Mouse (Mus musculus) intestine, embryonic 14.5 days (tissue): Measurements from ENCODE around the gene Pygb. TPM values are rescaled to one million over a fixed set of nuclear protein-coding genes. Genes with fewer than 3 reads are reported as not detected.

Experiments used
- ATAC-seq: fragments of 200-750 bp; cut with Nextera tagmentation; replicated peaks from 2 replicates; pipeline ENCODE4 v1.8.0; 2017; ENCODE audit warnings: low read depth, moderate number of reproducible peaks, moderate TSS enrichment, moderate library complexity; ENCODE audit not compliant: low FRiP score, low TSS enrichment
- DNase-seq: peaks from one replicate; pipeline ENCODE4 v3.0.0-alpha.2; 2018; ENCODE audit warnings: low spot score
- H3K27ac ChIP-seq: fragments of 300-500 bp; sonication (generic); 2 replicates; pipeline ENCODE4 v1.5.1; 2014; ENCODE audit warnings: low read depth, mild to moderate bottlenecking, control low read depth
- H3K27me3 ChIP-seq: fragments of 300-500 bp; sonication (generic); replicated peaks from 2 replicates; pipeline ENCODE4 v1.6.1; 2014; ENCODE audit warnings: low read length, control low read depth; ENCODE audit not compliant: control insufficient read depth, insufficient read depth
- H3K36me3 ChIP-seq: fragments of 300-500 bp; sonication (generic); 2 replicates; pipeline ENCODE4 v1.6.1; 2014; ENCODE audit warnings: low read length, control low read depth; ENCODE audit not compliant: control insufficient read depth, insufficient read depth
- H3K4me1 ChIP-seq: fragments of 300-500 bp; sonication (generic); replicated peaks from 2 replicates; pipeline ENCODE4 v1.6.1; 2014; ENCODE audit warnings: low read length, control low read depth, mixed read lengths; ENCODE audit not compliant: control insufficient read depth, insufficient read depth
- H3K4me2 ChIP-seq: fragments of 300-500 bp; sonication (generic); 2 replicates; pipeline ENCODE4 v1.6.1; 2014; ENCODE audit warnings: low read length
- H3K4me3 ChIP-seq: fragments of 300-500 bp; sonication (generic); 2 replicates; pipeline ENCODE4 v1.5.1; 2014; ENCODE audit warnings: low read depth, low read length, control low read depth, mixed read lengths
- H3K9ac ChIP-seq: fragments of 300-500 bp; sonication (generic); 2 replicates; pipeline ENCODE4 v1.6.1; 2014; ENCODE audit warnings: mild to moderate bottlenecking, low read length
- H3K9me3 ChIP-seq: fragments of 300-500 bp; sonication (generic); 2 replicates; pipeline ENCODE4 v1.6.1; 2016; ENCODE audit warnings: low read length, control low read depth; ENCODE audit not compliant: control insufficient read depth
- WGBS: fragments of 180-500 bp; shearing (Covaris S2); extraction: QIAGEN DNeasy Blood & Tissue Kit; methylation state at CpG from one replicate; pipeline ENCODE4 v1.1.7; 2014; 5-methylcytosine and 5-hydroxymethylcytosine counted together
- polyA plus RNA-seq: library from polyadenylated mRNA; unstranded; fragments of >200 nt; fragmentation: Nextera tagmentation; extraction: Ambion mirVana; gene quantifications from 2 replicates; pipeline ENCODE4 v1.2.1, GENCODE M21; 2014

The Pygb gene
- polyA plus RNA-seq, 1 experiment from 2014 or later = 69.5 TPM

DNA sequence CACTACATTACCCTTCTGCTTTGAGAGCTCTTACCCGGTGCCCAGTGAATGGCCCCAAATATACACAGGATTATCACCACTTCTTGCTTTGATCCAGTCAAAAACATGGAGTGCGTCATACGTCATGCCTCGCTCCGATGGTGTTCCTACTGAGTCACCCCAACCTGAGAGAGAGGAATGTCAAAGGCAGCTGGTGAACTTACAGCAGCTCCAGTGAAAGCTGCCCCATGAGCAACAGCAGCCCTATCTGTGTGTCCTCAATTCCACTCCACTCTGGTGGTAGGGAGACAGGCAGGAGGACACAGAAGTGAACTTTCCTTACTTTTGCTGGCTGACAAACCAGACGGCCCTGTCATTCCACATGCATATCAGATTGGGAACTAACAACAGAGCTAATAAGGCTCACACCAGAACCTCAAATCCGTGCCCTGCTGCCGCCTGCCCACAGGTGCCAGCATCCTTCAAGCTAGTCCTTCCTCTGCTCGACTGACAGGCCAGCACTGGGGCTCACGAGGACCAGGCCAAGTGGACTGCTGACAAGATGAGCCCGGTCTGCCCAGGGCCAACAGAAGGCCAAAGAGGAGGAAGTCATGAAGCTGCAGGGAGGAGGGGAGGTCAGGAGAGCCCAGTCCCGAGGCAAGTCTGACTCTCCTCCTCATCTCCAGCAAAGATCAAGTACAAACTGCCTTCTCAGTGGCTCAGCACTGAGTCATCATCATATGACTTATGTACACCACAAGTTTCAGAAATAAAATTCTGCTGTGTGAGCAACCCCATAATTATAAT, 53.3 kb downstream of the Pygb start:
- no peak overlapping the region for H3K9ac ChIP-seq
- H3K9me3 ChIP-seq = no peaks in the 10 kb centered on the region
- no peak overlapping the region for H3K4me2 ChIP-seq
- H3K4me1 ChIP-seq = no peaks in the 10 kb centered on the region
- 75% methylated on average over 12 of the region's 12 CpGs for WGBS
- no peaks in the 10 kb centered on the region for H3K27me3 ChIP-seq
- DNase-seq (no peak), ATAC-seq (no peak)
- no peak overlapping the region for H3K4me3 ChIP-seq
- no peak overlapping the region for H3K27ac ChIP-seq
- H3K36me3 ChIP-seq = peaks cover 34% of the 10 kb centered on the region

DNA sequence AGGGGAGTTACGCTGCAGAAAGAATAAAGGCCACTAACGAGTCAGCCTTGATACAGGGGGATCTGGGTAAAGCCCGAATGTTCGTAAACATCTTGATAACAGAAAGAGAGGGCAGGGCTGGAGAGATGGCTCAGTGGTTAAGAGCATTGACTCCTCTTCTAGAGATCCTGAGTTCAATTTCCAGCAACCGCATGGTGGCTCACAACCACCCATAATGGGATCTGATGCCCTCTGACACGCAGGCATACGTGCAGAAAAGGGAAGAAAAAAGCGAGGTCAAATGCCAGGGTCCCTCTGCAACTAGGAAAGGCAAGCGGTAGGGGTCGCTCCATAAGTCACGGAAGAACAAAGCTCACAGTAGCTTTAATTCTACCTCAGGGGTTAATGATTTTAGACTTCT, 54.6 kb downstream of the Pygb start:
- DNase-seq (no peak), ATAC-seq (no peak)
- H3K9ac ChIP-seq = no peak overlapping the region
- H3K27ac ChIP-seq = no peak overlapping the region
- no peaks in the 10 kb centered on the region for H3K9me3 ChIP-seq
- H3K4me2 ChIP-seq = no peak overlapping the region
- H3K4me3 ChIP-seq = no peak overlapping the region
- no peaks in the 10 kb centered on the region for H3K27me3 ChIP-seq
- H3K4me1 ChIP-seq = no peaks in the 10 kb centered on the region
- peaks cover 28% of the 10 kb centered on the region; the same call in 1 of the 2 replicates for H3K36me3 ChIP-seq
- 58% methylated on average over 11 of the region's 11 CpGs for WGBS

DNA sequence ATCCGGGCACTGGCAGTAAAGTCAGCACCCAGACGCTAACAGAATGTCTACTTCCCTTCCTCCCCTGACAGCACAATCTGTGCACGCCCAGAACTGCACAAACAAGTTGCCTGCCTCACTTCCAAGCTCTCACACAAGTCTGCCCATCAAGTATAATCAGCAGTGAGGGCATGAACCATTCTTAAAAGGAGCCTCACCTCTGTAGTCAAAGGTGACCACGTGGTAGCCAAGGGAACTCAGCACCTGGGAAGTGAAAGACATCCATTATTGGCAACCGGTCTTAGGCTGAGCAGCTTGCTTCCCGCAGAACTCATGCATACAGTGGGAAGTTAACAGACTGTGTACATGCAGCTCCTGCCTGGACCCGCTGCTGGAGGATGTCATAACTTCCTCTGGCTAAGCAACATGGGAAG, 55.5 kb downstream of the Pygb start:
- Histone ChIP-seq H3K27ac (no peak overlapping the region), H3K9ac (no peak overlapping the region), H3K4me3 (no peak overlapping the region), H3K4me1 (no peaks in the 10 kb centered on the region), H3K36me3 (peaks cover 23% of the 10 kb centered on the region; the same call in 1 of the 2 replicates), H3K27me3 (no peaks in the 10 kb centered on the region), H3K4me2 (no peak overlapping the region), H3K9me3 (no peaks in the 10 kb centered on the region)
- ATAC-seq = no peak
- no peak for DNase-seq
- 72% methylated on average over 7 of the region's 7 CpGs for WGBS

DNA sequence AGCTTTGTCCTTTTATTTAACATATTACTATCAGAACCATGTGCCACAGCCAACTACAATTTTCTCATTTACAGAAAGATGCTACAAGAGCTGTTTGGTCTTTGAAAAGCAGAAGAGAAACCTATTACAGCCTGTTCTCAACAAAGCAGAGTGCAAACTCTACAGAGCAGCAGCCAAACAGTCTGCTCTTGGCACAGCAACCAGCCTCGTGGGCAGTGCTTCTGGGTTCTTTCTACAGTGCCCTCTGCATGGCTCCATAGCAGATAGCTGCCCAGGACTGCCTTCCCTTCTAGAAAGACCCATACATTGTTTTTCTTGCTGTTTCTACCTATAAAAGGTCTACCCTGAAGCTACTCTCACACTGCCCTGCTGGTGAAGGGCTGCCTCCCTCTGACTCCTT, 58.3 kb downstream of the Pygb start:
- Histone ChIP-seq H3K9me3 (no peaks in the 10 kb centered on the region), H3K27me3 (no peaks in the 10 kb centered on the region), H3K4me3 (no peak overlapping the region), H3K9ac (no peak overlapping the region), H3K4me1 (peaks cover 12% of the 10 kb centered on the region; the same call in 1 of the 2 replicates), H3K27ac (no peak overlapping the region), H3K36me3 (peaks cover 6% of the 10 kb centered on the region; the same call in 1 of the 2 replicates), H3K4me2 (no peak overlapping the region)
- 91% methylated on average over 1 of the region's 1 CpGs for WGBS
- ATAC-seq = no peak
- no peak for DNase-seq

DNA sequence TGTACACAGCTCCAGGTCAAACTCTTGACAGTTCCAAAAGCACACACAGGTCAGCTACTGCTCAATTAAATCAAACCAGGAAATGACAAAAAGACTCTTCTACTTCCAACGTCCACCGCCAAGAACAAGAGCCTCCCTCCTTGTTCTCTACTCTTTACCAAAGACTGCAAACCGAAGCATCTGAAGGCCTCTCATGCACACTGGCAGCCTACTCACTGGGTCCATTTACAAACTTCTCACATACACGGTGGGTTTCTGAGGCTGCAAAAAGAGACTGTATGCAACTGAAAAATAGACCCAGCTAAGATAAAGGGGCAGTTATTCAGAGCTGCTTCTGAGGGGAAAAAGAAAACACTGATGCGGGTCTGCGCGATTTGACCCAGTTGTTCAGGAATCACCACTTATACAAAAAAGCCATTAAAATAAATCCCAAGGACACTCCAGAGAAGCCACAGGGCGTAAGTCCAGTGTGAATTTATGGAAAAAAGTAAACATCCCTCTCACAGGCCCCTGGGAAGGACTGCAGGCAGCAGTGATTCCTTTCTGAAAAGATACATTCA, 61.0 kb downstream of the Pygb start:
- Histone ChIP-seq H3K36me3 (no peaks in the 10 kb centered on the region), H3K27ac (no peak overlapping the region), H3K9me3 (no peaks in the 10 kb centered on the region), H3K27me3 (no peaks in the 10 kb centered on the region), H3K4me1 (peaks cover 12% of the 10 kb centered on the region; the same call in 1 of the 2 replicates), H3K4me2 (no peak overlapping the region), H3K9ac (no peak overlapping the region), H3K4me3 (no peak overlapping the region)
- WGBS = 46% methylated on average over 8 of the region's 8 CpGs
- DNase-seq (peak; percentile 51), ATAC-seq (no peak)

DNA sequence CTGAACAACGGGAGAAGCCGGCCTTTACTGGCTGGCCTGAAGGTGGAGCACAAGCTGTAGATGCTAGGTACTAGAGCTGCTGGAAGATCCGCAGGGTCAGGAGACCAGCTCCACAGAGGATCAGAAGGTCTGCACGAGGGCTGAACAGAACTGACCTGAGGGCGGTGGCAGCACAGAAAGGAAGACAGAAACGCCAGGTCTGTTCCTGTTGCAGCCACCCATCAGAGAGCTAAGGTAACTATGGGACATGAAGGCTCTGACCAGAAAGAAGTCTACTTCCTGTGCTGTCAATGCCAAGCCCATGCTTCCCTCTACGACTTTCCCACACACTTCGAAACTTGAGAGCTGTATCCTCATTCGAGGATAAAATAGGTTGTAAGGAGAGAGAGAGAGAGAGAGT, 64.7 kb downstream of the Pygb start:
- no peak overlapping the region for H3K27ac ChIP-seq
- ATAC-seq (no peak), DNase-seq (peak; percentile 37)
- no peaks in the 10 kb centered on the region for H3K9me3 ChIP-seq
- WGBS = 62% methylated on average over 9 of the region's 9 CpGs
- H3K4me2 ChIP-seq = no peak overlapping the region
- no peak overlapping the region for H3K9ac ChIP-seq
- H3K36me3 ChIP-seq = no peaks in the 10 kb centered on the region
- H3K27me3 ChIP-seq = no peaks in the 10 kb centered on the region
- H3K4me1 ChIP-seq = peaks cover 12% of the 10 kb centered on the region; the same call in 1 of the 2 replicates
- no peak overlapping the region for H3K4me3 ChIP-seq

DNA sequence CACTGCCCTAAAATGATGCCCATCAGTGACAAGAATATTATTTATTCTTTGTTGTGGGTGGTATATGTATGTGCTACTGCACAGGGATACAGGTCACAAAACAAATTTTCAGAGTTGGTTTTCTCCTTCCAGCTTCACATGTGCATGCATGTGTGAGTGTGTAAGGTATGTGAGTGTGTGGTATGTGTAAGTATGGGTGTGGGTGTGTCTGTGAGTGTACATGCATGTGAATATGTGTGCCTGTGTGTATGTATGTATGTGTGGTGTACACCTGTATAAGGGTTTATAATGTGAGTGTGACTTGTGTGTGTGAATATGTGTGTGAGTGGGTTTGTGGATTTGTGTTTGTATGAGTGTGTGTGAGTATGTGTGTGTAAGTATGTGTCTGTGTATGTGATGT, 68.7 kb downstream of the Pygb start:
- Histone ChIP-seq H3K4me2 (no peak overlapping the region), H3K27me3 (no peaks in the 10 kb centered on the region), H3K9me3 (no peaks in the 10 kb centered on the region), H3K27ac (no peak overlapping the region), H3K9ac (no peak overlapping the region), H3K4me3 (no peak overlapping the region), H3K36me3 (no peaks in the 10 kb centered on the region; the same call in 1 of the 2 replicates), H3K4me1 (no peaks in the 10 kb centered on the region)
- ATAC-seq (no peak), DNase-seq (no peak)

DNA sequence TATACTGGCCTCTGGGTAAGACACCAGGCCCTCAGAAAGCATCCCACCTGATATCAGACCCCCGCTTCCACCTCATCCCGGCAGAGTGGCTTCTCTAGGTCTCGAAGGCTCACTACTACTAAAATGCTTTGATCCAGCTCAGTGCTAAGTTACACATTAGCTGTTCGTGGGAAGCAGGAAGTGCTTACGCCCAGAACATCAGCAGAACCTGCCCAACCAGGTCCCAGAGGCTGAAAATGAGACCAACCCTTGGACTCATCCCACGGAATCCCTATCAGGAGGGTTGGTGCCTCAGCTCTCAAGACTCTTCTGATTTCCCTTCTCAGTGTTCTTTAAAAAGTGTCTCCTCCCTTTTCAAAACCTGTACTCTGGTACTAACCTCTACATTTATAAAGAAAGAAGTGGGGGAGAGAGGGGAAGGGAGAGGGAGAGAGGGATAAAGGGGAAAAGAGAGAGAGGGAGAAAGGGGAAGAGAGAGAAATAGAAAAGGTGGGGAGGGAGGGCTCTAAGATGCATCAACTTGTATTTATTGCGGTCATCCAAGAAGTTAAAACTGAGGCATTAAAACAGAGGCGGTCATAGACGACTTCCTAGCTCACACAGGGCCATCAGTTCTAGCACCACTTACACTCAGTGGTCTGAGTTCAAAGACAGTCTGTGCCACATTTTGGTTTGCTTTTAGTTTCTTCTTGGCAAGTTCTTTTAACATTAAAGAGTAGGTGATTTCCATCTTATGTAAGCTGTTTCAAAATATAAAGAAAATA, 72.4 kb downstream of the Pygb start:
- H3K4me2 ChIP-seq = no peak overlapping the region
- peak; percentile 84 for ATAC-seq
- no peak overlapping the region for H3K4me3 ChIP-seq
- no peaks in the 10 kb centered on the region; the same call in 1 of the 2 replicates for H3K36me3 ChIP-seq
- no peaks in the 10 kb centered on the region for H3K9me3 ChIP-seq
- no peaks in the 10 kb centered on the region for H3K27me3 ChIP-seq
- WGBS = 72% methylated on average over 9 of the region's 9 CpGs
- no peak overlapping the region for H3K27ac ChIP-seq
- no peak overlapping the region for H3K9ac ChIP-seq
- no peaks in the 10 kb centered on the region for H3K4me1 ChIP-seq
- peak; percentile 57 for DNase-seq
